Mouse (Mus musculus) spleen, adult 18-20 months (tissue): ENCODE measurements around the gene Fam83c.

Source experiments
- DNase-seq, 2 experiments: peaks; one replicate each; pipeline ENCODE4 v3.0.0; 2022; ENCODE audit warnings: mixed read lengths in 2 of 2

The Fam83c gene

DNA sequence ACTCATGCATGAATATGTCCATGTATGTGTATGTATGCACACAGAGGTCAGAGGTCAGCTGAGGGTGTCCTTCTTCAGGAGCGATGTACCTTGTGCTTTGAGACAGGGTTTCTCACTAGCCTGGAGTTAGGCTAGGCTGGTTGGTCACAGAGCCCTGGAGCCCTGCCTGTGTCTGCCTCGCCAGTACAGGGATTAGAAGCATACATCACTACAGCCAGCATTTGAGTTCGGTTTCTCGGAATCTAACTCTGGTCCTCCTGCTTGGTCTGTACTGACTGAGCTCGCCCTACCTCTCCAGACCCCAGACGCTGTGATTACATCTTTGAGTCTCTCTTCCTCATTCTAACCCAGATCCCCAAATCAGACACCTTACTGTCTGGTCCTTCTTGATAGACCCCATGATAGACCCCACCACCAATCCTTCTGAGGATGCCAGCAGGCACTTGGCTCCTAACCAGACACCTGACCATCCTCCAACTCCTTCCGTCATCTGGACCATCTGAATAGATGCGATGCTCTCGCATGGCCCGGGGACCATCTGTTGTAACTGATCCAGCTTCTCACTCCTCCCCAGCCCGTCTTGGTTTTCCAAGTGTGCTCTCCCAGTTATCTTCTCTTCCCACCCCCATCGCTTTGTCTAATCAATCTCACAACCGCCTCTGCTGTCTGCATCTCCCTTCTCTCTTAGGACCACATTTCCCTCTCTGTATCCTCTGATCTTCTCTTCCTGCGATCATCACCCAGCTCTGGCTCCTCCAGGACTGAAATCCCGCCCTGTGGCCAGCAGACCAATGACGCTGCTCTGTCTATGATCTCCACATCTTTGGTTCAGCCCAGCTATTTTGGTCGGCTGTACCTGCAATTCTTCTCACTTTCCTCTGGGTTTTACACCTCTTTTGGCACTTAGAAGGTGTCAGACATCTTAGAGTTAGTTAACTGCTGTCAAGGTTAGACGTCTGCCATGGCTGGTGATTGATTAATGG, 46.4 kb downstream of the Fam83c start:
- DNase-seq = no peak

DNA sequence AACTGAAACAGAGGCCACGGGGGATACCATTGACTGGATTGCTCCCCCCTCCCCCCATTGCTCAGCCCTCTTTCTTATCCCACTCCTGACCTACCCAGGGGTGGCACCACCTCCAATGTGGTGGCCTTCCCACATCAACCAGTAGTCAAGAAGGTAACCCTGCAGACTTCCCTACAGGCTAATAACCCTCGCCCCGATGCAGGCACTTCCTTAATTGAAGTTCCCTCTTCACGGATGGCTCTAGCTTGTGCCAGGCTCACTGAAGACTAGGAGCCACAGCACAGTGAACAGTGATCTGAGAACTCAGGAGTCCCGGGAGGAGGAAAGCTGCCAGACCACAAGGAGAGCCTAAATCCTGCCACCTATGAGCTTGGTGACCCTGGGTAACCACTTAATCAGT, 47.7 kb downstream of the Fam83c start:
- DNase-seq = no peak

DNA sequence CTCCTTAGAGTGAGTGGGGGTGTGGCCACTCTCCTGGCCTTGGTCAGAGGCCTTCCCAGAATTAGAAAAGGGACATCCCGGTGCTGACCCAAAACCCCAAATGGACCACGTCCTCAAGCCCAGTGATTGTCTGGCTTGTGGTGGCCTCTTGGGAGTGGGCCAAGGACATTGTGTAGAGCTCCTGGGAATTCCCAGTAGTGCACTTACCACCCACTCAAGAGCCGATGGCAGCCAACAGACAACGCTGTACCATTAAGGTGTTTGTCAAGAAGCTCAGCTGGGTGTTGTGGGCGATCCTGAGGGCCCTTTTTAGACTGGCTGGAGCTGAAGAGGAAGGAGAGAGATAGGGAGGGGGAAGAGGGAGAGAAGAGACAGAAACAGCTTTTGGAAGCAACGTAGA, 50.1 kb downstream of the Fam83c start:
- no peak for DNase-seq

DNA sequence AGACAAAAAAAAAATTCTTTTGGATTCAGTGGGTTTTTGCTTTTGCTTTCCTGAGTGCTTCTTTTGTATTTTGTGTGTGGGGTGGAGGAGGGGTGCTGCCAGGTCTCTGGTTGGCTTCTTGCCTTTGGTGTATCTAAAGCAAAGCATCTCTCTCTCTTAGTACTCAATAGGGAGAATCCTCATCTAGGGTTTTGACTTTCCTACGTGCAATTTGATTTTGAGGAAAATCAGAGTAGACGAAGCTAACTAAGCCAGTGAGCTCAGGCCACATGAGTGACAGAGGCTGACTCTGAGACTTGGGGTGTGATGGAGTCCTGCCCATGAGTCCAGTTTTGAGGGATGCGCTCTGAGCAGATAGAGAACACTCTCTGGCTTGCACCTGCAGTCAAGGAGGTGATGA, 55.1 kb downstream of the Fam83c start:
- DNase-seq = no peak

DNA sequence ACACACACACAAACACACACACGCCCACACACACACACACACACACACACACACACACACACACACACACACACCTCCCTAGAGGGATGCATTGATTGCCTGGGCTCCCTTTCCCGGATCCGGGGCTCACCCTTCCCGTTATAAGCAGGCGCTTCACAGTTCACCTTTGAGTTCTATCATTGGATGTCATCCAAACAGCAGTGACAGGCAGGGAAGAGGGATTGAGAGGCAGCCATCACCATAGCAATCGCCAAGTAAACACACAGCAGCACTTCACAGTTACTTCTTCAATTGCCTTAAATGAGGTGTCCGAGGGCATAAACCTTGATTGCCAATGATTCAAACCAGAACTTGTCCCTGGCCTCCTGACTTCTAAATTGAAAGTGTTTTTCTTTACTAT, 55.6 kb downstream of the Fam83c start:
- no peak for DNase-seq

DNA sequence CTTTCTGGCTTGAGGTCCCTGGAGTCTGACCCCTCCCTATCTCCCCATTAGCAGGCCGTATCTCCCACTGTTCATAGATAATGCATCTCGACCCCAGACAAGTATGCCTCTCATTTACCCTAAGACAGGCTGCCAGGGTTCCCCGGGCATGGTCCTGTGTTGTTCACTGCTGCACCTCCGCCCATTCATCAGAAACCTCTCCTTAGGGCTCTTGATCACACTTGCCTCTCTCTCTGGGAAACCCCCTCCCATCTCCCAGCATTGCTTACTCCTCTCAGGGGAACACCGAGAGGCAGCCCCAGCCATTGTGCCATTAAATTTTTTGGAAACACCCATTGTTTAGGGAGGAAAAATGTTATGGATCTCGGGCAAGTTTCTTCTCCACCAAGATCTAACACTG, 56.6 kb downstream of the Fam83c start:
- no peak for DNase-seq

DNA sequence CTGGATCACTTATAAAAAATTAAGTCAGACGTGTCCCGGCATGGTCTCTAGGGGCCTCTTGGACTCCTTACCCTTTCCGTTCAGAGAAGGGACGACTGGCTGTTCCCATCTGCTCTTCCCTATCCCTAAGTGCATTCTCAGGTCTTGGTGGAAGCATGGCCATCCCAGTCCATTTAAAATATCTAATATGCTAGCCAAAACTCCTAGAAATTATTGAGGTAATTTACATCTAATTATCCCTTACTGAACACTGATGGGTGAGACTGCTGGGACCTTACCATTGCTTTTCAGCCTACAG, 57.0 kb downstream of the Fam83c start:
- no peak for DNase-seq
